In the genomic region with DNA sequence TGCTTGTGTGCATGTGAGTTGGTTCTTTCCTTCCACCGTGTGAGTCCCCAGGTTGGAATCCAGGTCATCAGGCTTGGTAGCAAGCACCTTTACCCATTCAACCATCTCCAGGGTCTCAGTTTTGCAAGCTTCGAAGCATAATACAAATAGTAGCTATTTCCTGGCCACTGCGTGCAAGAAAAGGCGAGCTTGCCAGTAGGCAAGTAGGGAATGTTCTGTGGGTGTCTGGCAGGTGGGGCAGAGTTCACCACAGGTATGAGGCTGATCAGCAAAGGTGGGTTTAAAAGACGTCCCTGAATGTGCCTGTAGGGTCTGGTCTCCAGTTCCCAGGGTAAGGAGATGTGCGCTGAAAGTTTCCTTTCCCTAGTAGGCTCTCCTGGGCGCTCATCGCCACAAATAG, we compare ENCODE assay signal across 10 mouse cellular contexts. TPM values are rescaled to one million over a fixed set of nuclear protein-coding genes. Genes with fewer than 3 reads are reported as not detected.
DNase-seq lines count a peak whose midpoint lies in the region; ATAC-seq and TF ChIP-seq lines count a peak whose summit lies in the region.
"Had no signal": no experiment of that assay in that cellular context is flagged by ENCODE, and none has a peak within 500 bp of the region (broad histone marks: within the 10 kb centered on the region; RNA-seq: fewer than 3 reads in every experiment).

No protein-coding gene starts in this region.

- H3K27me3 ChIP-seq in hindbrain, embryonic 14.5 days (ENCODE audit: control insufficient read depth, insufficient read depth, low read length) = peaks cover 64% of the 10 kb centered on the region
- peaks cover 52% of the 10 kb centered on the region for H3K27me3 ChIP-seq in hindbrain, embryonic 11.5 days (ENCODE audit: control insufficient read depth, insufficient read depth, low read length)
- peaks cover 74% of the 10 kb centered on the region for H3K27me3 ChIP-seq in neural tube, embryonic 13.5 days
- H3K27me3 ChIP-seq in limb, embryonic 14.5 days (ENCODE audit: control insufficient read depth, insufficient read depth, low read length) = peaks cover 51% of the 10 kb centered on the region

- no peak overlapping the region for H3K27ac ChIP-seq in hindbrain, embryonic 14.5 days
- no peak overlapping the region for H3K27ac ChIP-seq in hindbrain, embryonic 11.5 days (ENCODE audit: low read depth, low read length)
- no peak overlapping the region for H3K27ac ChIP-seq in neural tube, embryonic 13.5 days (replicated peaks)
- no peak overlapping the region for H3K27ac ChIP-seq in limb, embryonic 14.5 days (replicated peaks; ENCODE audit: low read depth, low read length)

- 49% methylated on average over 8 of the region's 8 CpGs for WGBS in hindbrain, embryonic 14.5 days
- WGBS in hindbrain, embryonic 11.5 days = 30% methylated on average over 8 of the region's 8 CpGs
- WGBS in neural tube, embryonic 13.5 days = 41% methylated on average over 8 of the region's 8 CpGs
- 43% methylated on average over 8 of the region's 8 CpGs for WGBS in limb, embryonic 14.5 days

- no peak for DNase-seq in hindbrain, embryonic 14.5 days (ENCODE audit: low spot score)
- no peak for DNase-seq in hindbrain, embryonic 11.5 days (ENCODE audit: low spot score)
- no peak for DNase-seq in neural tube, embryonic 10.5 days (ENCODE audit: extremely low spot score, low spot score)
- no peak for DNase-seq in limb, embryonic 14.5 days (ENCODE audit: low spot score)
- no peak for DNase-seq in cerebellum, adult 18-20 months
- no peak for DNase-seq in left cerebral cortex, postnatal 14 days (ENCODE audit: low spot score in 2 of 2)
- DNase-seq: right cerebral cortex, adult 18-20 months had no signal

- no peaks in the 10 kb centered on the region for H3K36me3 ChIP-seq in hindbrain, embryonic 14.5 days (replicated peaks; ENCODE audit: control insufficient read depth, insufficient read depth)
- no peaks in the 10 kb centered on the region for H3K36me3 ChIP-seq in hindbrain, embryonic 11.5 days (ENCODE audit: control insufficient read depth, insufficient read depth, low read length)
- no peaks in the 10 kb centered on the region for H3K36me3 ChIP-seq in neural tube, embryonic 13.5 days
- H3K36me3 ChIP-seq in limb, embryonic 14.5 days (ENCODE audit: control insufficient read depth, insufficient read depth, low read length) = no peaks in the 10 kb centered on the region
- H3K36me3 ChIP-seq: G1E had no signal

- H3K9me3 ChIP-seq in hindbrain, embryonic 14.5 days (ENCODE audit: control insufficient read depth, low read length) = no peaks in the 10 kb centered on the region
- H3K9me3 ChIP-seq in hindbrain, embryonic 11.5 days (ENCODE audit: control insufficient read depth, low read length) = no peaks in the 10 kb centered on the region
- no peaks in the 10 kb centered on the region for H3K9me3 ChIP-seq in neural tube, embryonic 13.5 days
- H3K9me3 ChIP-seq in limb, embryonic 14.5 days (ENCODE audit: control insufficient read depth, low read length) = no peaks in the 10 kb centered on the region
- H3K9me3 ChIP-seq: G1E had no signal

- intact Hi-C loops in left cerebral cortex, postnatal 14 days (cut with DNase I) = no loop called here

- H3K4me3 ChIP-seq in hindbrain, embryonic 14.5 days (replicated peaks; ENCODE audit: low read length) = no peak overlapping the region
- no peak overlapping the region for H3K4me3 ChIP-seq in hindbrain, embryonic 11.5 days (ENCODE audit: low read depth, low read length)
- peak overlapping the region; percentile 60; the same call in 1 of the 2 replicates for H3K4me3 ChIP-seq in neural tube, embryonic 13.5 days
- H3K4me3 ChIP-seq in limb, embryonic 14.5 days (replicated peaks; ENCODE audit: low read length) = peak overlapping the region; percentile 73; the same call in 1 of the 2 replicates

- no peak for TF ChIP-seq POLR2A in limb, embryonic 14.5 days (IDR thresholded peaks at IDR 0.05; ENCODE audit: borderline replicate concordance, extremely low read depth, insufficient read depth, insufficient read length)

- H3K4me1 ChIP-seq in hindbrain, embryonic 14.5 days (replicated peaks; ENCODE audit: control insufficient read depth, insufficient read depth, low read length) = peaks cover 8% of the 10 kb centered on the region; the same call in 1 of the 2 replicates
- peaks cover 2% of the 10 kb centered on the region; the same call in 1 of the 2 replicates for H3K4me1 ChIP-seq in hindbrain, embryonic 11.5 days (replicated peaks; ENCODE audit: control insufficient read depth, insufficient read depth, low read length)
- H3K4me1 ChIP-seq in neural tube, embryonic 13.5 days (replicated peaks) = peaks cover 20% of the 10 kb centered on the region
- no peaks in the 10 kb centered on the region for H3K4me1 ChIP-seq in limb, embryonic 14.5 days (ENCODE audit: control insufficient read depth, insufficient read depth, low read length)

- H3K9ac ChIP-seq in hindbrain, embryonic 14.5 days = no peak overlapping the region
- H3K9ac ChIP-seq in hindbrain, embryonic 11.5 days (ENCODE audit: low read depth, low read length) = no peak overlapping the region
- H3K9ac ChIP-seq in neural tube, embryonic 13.5 days = peak overlapping the region; percentile 13; the same call in 1 of the 2 replicates
- H3K9ac ChIP-seq in limb, embryonic 14.5 days (ENCODE audit: low read depth, low read length, severe bottlenecking) = no peak overlapping the region

- H3K4me2 ChIP-seq in hindbrain, embryonic 14.5 days (replicated peaks) = peak overlapping the region; percentile 70
- no peak overlapping the region for H3K4me2 ChIP-seq in hindbrain, embryonic 11.5 days (replicated peaks; ENCODE audit: low read depth, low read length)
- peak overlapping the region; percentile 73 for H3K4me2 ChIP-seq in neural tube, embryonic 13.5 days
- no peak overlapping the region for H3K4me2 ChIP-seq in limb, embryonic 14.5 days (replicated peaks; ENCODE audit: low read depth, low read length, severe bottlenecking)

- ATAC-seq in hindbrain, embryonic 14.5 days (ENCODE audit: low FRiP score) = no peak
- ATAC-seq in hindbrain, embryonic 11.5 days (ENCODE audit: low FRiP score) = no peak
- ATAC-seq in neural tube, embryonic 13.5 days (ENCODE audit: low read depth) = no peak
- ATAC-seq in limb, embryonic 14.5 days (ENCODE audit: low FRiP score, low read depth) = no peak

RNA-seq across cellular contexts. Expression of a gene that starts 0.6 kb away (rescaled TPM):
- polyA plus RNA-seq in hindbrain, embryonic 14.5 days (2014; fragmentation: Nextera tagmentation; extraction: Ambion mirVana) = 1.2 and 1.6 TPM in 2 replicates
- polyA plus RNA-seq in hindbrain, embryonic 11.5 days (2014; fragmentation: Nextera tagmentation; extraction: Ambion mirVana) = 0.49 and 1.5 TPM in 2 replicates
- 1.0 and 2.0 TPM in 2 replicates for polyA plus RNA-seq in neural tube, embryonic 13.5 days (2015; fragmentation: Nextera tagmentation; extraction: Ambion mirVana)
- 0.36 and 0.84 TPM in 2 replicates for polyA plus RNA-seq in limb, embryonic 14.5 days (2012; rRNA removed)
- 2.2 and 2.8 TPM in 2 replicates for polyA plus RNA-seq in limb, embryonic 14.5 days (2014; fragmentation: Nextera tagmentation; extraction: Ambion mirVana)
- 1 to 10 TPM; 3.7 to 4.6 TPM for total RNA-seq in left cerebral cortex, postnatal 14 days (2021)
- total RNA-seq: monocyte, adult 5-6 weeks had no signal
- polyA plus RNA-seq: G1E had no signal

Comparison
In these comparisons a context has a peak if more than half of its experiments do, and no peak if none do; other contexts are left out.
1. H3K4me2 ChIP-seq: peak in hindbrain, embryonic 14.5 days (single experiment) and neural tube, embryonic 13.5 days (single experiment); none in hindbrain, embryonic 11.5 days (single experiment) and limb, embryonic 14.5 days (single experiment).
2. H3K4me3 ChIP-seq: peak in neural tube, embryonic 13.5 days (single experiment) and limb, embryonic 14.5 days (single experiment); none in hindbrain, embryonic 14.5 days (single experiment) and hindbrain, embryonic 11.5 days (single experiment).